Mouse (Mus musculus) bone marrow, adult 2 months (tissue): ENCODE measurements around the gene Rps6ka3.

Experiments used
- CTCF ChIP-seq: fragments of 200-500 bp; IDR thresholded peaks from 2 replicates; pipeline ENCODE4 v1.5.1; 2011; ENCODE audit warnings: low read length, control low read depth; ENCODE audit not compliant: control insufficient read depth, insufficient read depth
- POLR2A ChIP-seq: fragments of 200-500 bp; IDR thresholded peaks from 2 replicates; pipeline ENCODE4 v1.6.1; 2011; ENCODE audit warnings: low read depth, mild to moderate bottlenecking, control low read depth, low read length, borderline replicate concordance; ENCODE audit not compliant: control insufficient read depth

DNA sequence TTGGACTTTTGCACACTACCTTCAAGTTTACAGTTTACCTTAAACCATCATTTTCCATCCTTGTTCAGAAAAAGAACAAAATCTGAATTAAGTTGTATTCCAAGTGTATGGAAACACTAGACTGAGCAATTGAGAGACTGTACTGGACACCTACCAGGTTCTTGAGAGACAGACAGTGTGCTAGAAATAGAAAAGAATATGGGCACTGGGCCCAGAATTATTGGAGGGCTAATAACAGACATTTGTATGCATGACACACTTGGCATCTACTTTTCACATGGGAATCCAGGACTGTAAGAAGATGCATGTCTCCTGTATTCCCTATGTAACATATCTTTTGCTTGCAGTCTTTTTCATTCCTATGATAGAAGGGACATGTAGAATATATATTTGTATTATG, 178.8 kb downstream of the Rps6ka3 start:
- no peak for TF ChIP-seq CTCF
- no peak for TF ChIP-seq POLR2A
